Mouse (Mus musculus): Measurements from ENCODE around the gene Stx2. TPM values are rescaled to one million over a fixed set of nuclear protein-coding genes. Genes with fewer than 3 reads are reported as not detected.
"Not testable (repeated sequence)": the region's sequence is repeated elsewhere in the genome, so short reads cannot be mapped to it uniquely, and the experiment has no call there.

Stx2 gene
- polyA plus RNA-seq, 1 experiment from 2014 or later = 13.9 TPM

- Histone ChIP-seq H3K9me3 (replicated peaks; ENCODE audit: control insufficient read depth, low read length) (no peaks in the 10 kb centered on the region), H3K9ac (ENCODE audit: low read length) (no peak overlapping the region), H3K27ac (ENCODE audit: low read depth, low read length) (no peak overlapping the region), H3K36me3 (ENCODE audit: control insufficient read depth, insufficient read depth, low read length) (peaks cover 5% of the 10 kb centered on the region; the same call in 1 of the 2 replicates), H3K27me3 (replicated peaks; ENCODE audit: control insufficient read depth, insufficient read depth, low read length) (no peaks in the 10 kb centered on the region), H3K4me2 (ENCODE audit: low read length) (no peak overlapping the region), H3K4me3 (ENCODE audit: low read depth, low read length) (no peak overlapping the region), H3K4me1 (ENCODE audit: control insufficient read depth, insufficient read depth, low read length) (no peaks in the 10 kb centered on the region)
- DNase-seq (ENCODE audit: low spot score) (no peak), ATAC-seq (no peak)
- WGBS = 78% methylated on average over 7 of the region's 7 CpGs
Measured at GRCm38 (mm10) chr5:128980857-128981256, 27.5 kb downstream of the Stx2 start.

- Histone ChIP-seq H3K4me2 (ENCODE audit: low read length) (no peak overlapping the region), H3K4me3 (ENCODE audit: low read depth, low read length) (no peak overlapping the region), H3K9me3 (replicated peaks; ENCODE audit: control insufficient read depth, low read length) (no peaks in the 10 kb centered on the region), H3K27ac (ENCODE audit: low read depth, low read length) (no peak overlapping the region), H3K36me3 (ENCODE audit: control insufficient read depth, insufficient read depth, low read length) (no peaks in the 10 kb centered on the region), H3K27me3 (replicated peaks; ENCODE audit: control insufficient read depth, insufficient read depth, low read length) (no peaks in the 10 kb centered on the region), H3K9ac (ENCODE audit: low read length) (no peak overlapping the region), H3K4me1 (ENCODE audit: control insufficient read depth, insufficient read depth, low read length) (no peaks in the 10 kb centered on the region)
- no peak for ATAC-seq
- WGBS = 97% methylated on average over 7 of the region's 7 CpGs
- DNase-seq (ENCODE audit: low spot score) = no peak
Measured at GRCm38 (mm10) chr5:128978957-128979356, 29.4 kb downstream of the Stx2 start.

- DNase-seq (ENCODE audit: low spot score); ATAC-seq: not testable (repeated sequence)
Measured at GRCm38 (mm10) chr5:128977466-128977865, 30.9 kb downstream of the Stx2 start.

GRCm38 (mm10) chr5:128976266-128976665, 32.1 kb downstream of the Stx2 start:
- DNase-seq (ENCODE audit: low spot score) (peak; percentile 51), ATAC-seq (no peak)
- no peaks in the 10 kb centered on the region for H3K9me3 ChIP-seq (replicated peaks; ENCODE audit: control insufficient read depth, low read length)
- H3K4me3 ChIP-seq (ENCODE audit: low read depth, low read length) = no peak overlapping the region
- H3K27me3 ChIP-seq (replicated peaks; ENCODE audit: control insufficient read depth, insufficient read depth, low read length) = no peaks in the 10 kb centered on the region
- no peaks in the 10 kb centered on the region for H3K36me3 ChIP-seq (ENCODE audit: control insufficient read depth, insufficient read depth, low read length)
- no peak overlapping the region for H3K27ac ChIP-seq (ENCODE audit: low read depth, low read length)
- H3K9ac ChIP-seq (ENCODE audit: low read length) = no peak overlapping the region
- H3K4me2 ChIP-seq (ENCODE audit: low read length) = no peak overlapping the region
- H3K4me1 ChIP-seq (ENCODE audit: control insufficient read depth, insufficient read depth, low read length) = no peaks in the 10 kb centered on the region
- 8% methylated on average over 4 of the region's 4 CpGs for WGBS

More at GRCm38 (mm10) chr5:128977466-128977865, 30.9 kb downstream of the Stx2 start:
- H3K9me3 ChIP-seq (replicated peaks; ENCODE audit: control insufficient read depth, low read length); H3K36me3 ChIP-seq (ENCODE audit: control insufficient read depth, insufficient read depth, low read length); H3K4me3 ChIP-seq (ENCODE audit: low read depth, low read length); H3K9ac ChIP-seq (ENCODE audit: low read length); H3K4me2 ChIP-seq (ENCODE audit: low read length); H3K27me3 ChIP-seq (replicated peaks; ENCODE audit: control insufficient read depth, insufficient read depth, low read length); H3K27ac ChIP-seq (ENCODE audit: low read depth, low read length); H3K4me1 ChIP-seq (ENCODE audit: control insufficient read depth, insufficient read depth, low read length): not testable (repeated sequence)
- 91% methylated on average over 1 of the region's 1 CpGs for WGBS

- ATAC-seq (peak; percentile 57; the same call in 1 of the 2 replicates), DNase-seq (ENCODE audit: low spot score) (peak; percentile 86)
- H3K4me2 ChIP-seq (ENCODE audit: low read length) = peak overlapping the region; percentile 6; the same call in 1 of the 2 replicates
- peak overlapping the region; percentile 1; the same call in 1 of the 2 replicates for H3K9ac ChIP-seq (ENCODE audit: low read length)
- no peaks in the 10 kb centered on the region for H3K27me3 ChIP-seq (replicated peaks; ENCODE audit: control insufficient read depth, insufficient read depth, low read length)
- no peak overlapping the region for H3K4me3 ChIP-seq (ENCODE audit: low read depth, low read length)
- H3K4me1 ChIP-seq (ENCODE audit: control insufficient read depth, insufficient read depth, low read length) = no peaks in the 10 kb centered on the region
- no peaks in the 10 kb centered on the region for H3K36me3 ChIP-seq (ENCODE audit: control insufficient read depth, insufficient read depth, low read length)
- no peaks in the 10 kb centered on the region for H3K9me3 ChIP-seq (replicated peaks; ENCODE audit: control insufficient read depth, low read length)
- H3K27ac ChIP-seq (ENCODE audit: low read depth, low read length) = no peak overlapping the region
- WGBS = 17% methylated on average over 14 of the region's 14 CpGs
Measured at GRCm38 (mm10) chr5:128971298-128971697, 37.1 kb downstream of the Stx2 start.

- Histone ChIP-seq H3K4me1 (ENCODE audit: control insufficient read depth, insufficient read depth, low read length) (no peaks in the 10 kb centered on the region), H3K9me3 (replicated peaks; ENCODE audit: control insufficient read depth, low read length) (no peaks in the 10 kb centered on the region), H3K27me3 (replicated peaks; ENCODE audit: control insufficient read depth, insufficient read depth, low read length) (no peaks in the 10 kb centered on the region), H3K4me3 (ENCODE audit: low read depth, low read length) (no peak overlapping the region), H3K4me2 (ENCODE audit: low read length) (peak overlapping the region; percentile 6; the same call in 1 of the 2 replicates), H3K27ac (ENCODE audit: low read depth, low read length) (no peak overlapping the region), H3K36me3 (ENCODE audit: control insufficient read depth, insufficient read depth, low read length) (no peaks in the 10 kb centered on the region), H3K9ac (ENCODE audit: low read length) (peak overlapping the region; percentile 1; the same call in 1 of the 2 replicates)
- WGBS = 72% methylated on average over 10 of the region's 10 CpGs
- ATAC-seq = no peak
- DNase-seq (ENCODE audit: low spot score) = no peak
Measured at GRCm38 (mm10) chr5:128970878-128971277, 37.5 kb downstream of the Stx2 start.

GRCm38 (mm10) chr5:128964353-128964752, 44.0 kb downstream of the Stx2 start:
- Histone ChIP-seq H3K9ac (ENCODE audit: low read length) (no peak overlapping the region), H3K9me3 (replicated peaks; ENCODE audit: control insufficient read depth, low read length) (peaks cover 7% of the 10 kb centered on the region; the same call in 1 of the 2 replicates), H3K4me1 (ENCODE audit: control insufficient read depth, insufficient read depth, low read length) (no peaks in the 10 kb centered on the region), H3K4me2 (ENCODE audit: low read length) (no peak overlapping the region), H3K4me3 (ENCODE audit: low read depth, low read length) (no peak overlapping the region), H3K27ac (ENCODE audit: low read depth, low read length) (no peak overlapping the region), H3K36me3 (ENCODE audit: control insufficient read depth, insufficient read depth, low read length) (no peaks in the 10 kb centered on the region), H3K27me3 (replicated peaks; ENCODE audit: control insufficient read depth, insufficient read depth, low read length) (no peaks in the 10 kb centered on the region)
- DNase-seq (ENCODE audit: low spot score) = no peak
- ATAC-seq = no peak
- 51% methylated on average over 4 of the region's 4 CpGs for WGBS

- no peak overlapping the region for H3K4me3 ChIP-seq (ENCODE audit: low read depth, low read length)
- WGBS = 79% methylated on average over 3 of the region's 3 CpGs
- H3K4me2 ChIP-seq (ENCODE audit: low read length) = no peak overlapping the region
- H3K27ac ChIP-seq (ENCODE audit: low read depth, low read length) = no peak overlapping the region
- H3K4me1 ChIP-seq (ENCODE audit: control insufficient read depth, insufficient read depth, low read length) = no peaks in the 10 kb centered on the region
- DNase-seq (ENCODE audit: low spot score) (no peak), ATAC-seq (no peak)
- H3K9me3 ChIP-seq (replicated peaks; ENCODE audit: control insufficient read depth, low read length) = peaks cover 7% of the 10 kb centered on the region; the same call in 1 of the 2 replicates
- H3K9ac ChIP-seq (ENCODE audit: low read length) = no peak overlapping the region
- no peaks in the 10 kb centered on the region for H3K27me3 ChIP-seq (replicated peaks; ENCODE audit: control insufficient read depth, insufficient read depth, low read length)
- no peaks in the 10 kb centered on the region for H3K36me3 ChIP-seq (ENCODE audit: control insufficient read depth, insufficient read depth, low read length)
Measured at GRCm38 (mm10) chr5:128958916-128959315, 49.5 kb downstream of the Stx2 start.

- not testable (repeated sequence) for H3K4me1 ChIP-seq (ENCODE audit: control insufficient read depth, insufficient read depth, low read length); H3K4me2 ChIP-seq (ENCODE audit: low read length); H3K9ac ChIP-seq (ENCODE audit: low read length); H3K4me3 ChIP-seq (ENCODE audit: low read depth, low read length); H3K27ac ChIP-seq (ENCODE audit: low read depth, low read length); H3K9me3 ChIP-seq (replicated peaks; ENCODE audit: control insufficient read depth, low read length); H3K36me3 ChIP-seq (ENCODE audit: control insufficient read depth, insufficient read depth, low read length); ATAC-seq; DNase-seq (ENCODE audit: low spot score); H3K27me3 ChIP-seq (replicated peaks; ENCODE audit: control insufficient read depth, insufficient read depth, low read length)
- 85% methylated on average over 5 of the region's 5 CpGs for WGBS
Measured at GRCm38 (mm10) chr5:128954371-128954770, 54.0 kb downstream of the Stx2 start.

All from forebrain, embryonic 14.5 days (tissue).